Mouse (Mus musculus) testis, adult 2 months (tissue): Measurements from ENCODE around the gene Fat2. TPM values are rescaled to one million over a fixed set of nuclear protein-coding genes. Genes with fewer than 3 reads are reported as not detected.

Source experiments
- H3K27ac ChIP-seq: fragments of 200-500 bp; 2 replicates; pipeline ENCODE4 v1.5.1; 2012; ENCODE audit warnings: low read depth, low read length; ENCODE audit not compliant: control insufficient read depth, insufficient read depth
- H3K27me3 ChIP-seq: fragments of 200-500 bp; 2 replicates; pipeline ENCODE4 v1.6.1; 2012; ENCODE audit warnings: mild to moderate bottlenecking, low read length, moderate library complexity; ENCODE audit not compliant: control insufficient read depth, insufficient read depth
- H3K36me3 ChIP-seq: fragments of 200-500 bp; 2 replicates; pipeline ENCODE4 v1.6.1; 2012; ENCODE audit warnings: mild to moderate bottlenecking, low read length; ENCODE audit not compliant: control insufficient read depth, insufficient read depth
- H3K4me1 ChIP-seq: fragments of 200-500 bp; 2 replicates; pipeline ENCODE4 v1.6.1; 2012; ENCODE audit warnings: low read length; ENCODE audit not compliant: control insufficient read depth, insufficient read depth
- H3K4me3 ChIP-seq: fragments of 200-500 bp; 2 replicates; pipeline ENCODE4 v1.5.1; 2012; ENCODE audit warnings: low read depth, mild to moderate bottlenecking, low read length, moderate library complexity, mixed read lengths; ENCODE audit not compliant: control insufficient read depth
- CTCF ChIP-seq: fragments of 200-500 bp; IDR thresholded peaks from 2 replicates; pipeline ENCODE4 v1.5.1; 2012; ENCODE audit warnings: low read depth, mild to moderate bottlenecking, inconsistent platforms, low read length, moderate library complexity; ENCODE audit not compliant: control insufficient read depth, insufficient read depth, insufficient replicate concordance
- POLR2A ChIP-seq: fragments of 200-500 bp; IDR thresholded peaks from 2 replicates; pipeline ENCODE4 v1.6.1; 2012; ENCODE audit warnings: low read depth, mild to moderate bottlenecking, inconsistent platforms, low read length, moderate library complexity; ENCODE audit not compliant: control insufficient read depth
- polyA plus RNA-seq: library from polyadenylated mRNA; depleted of rRNA; stranded (reverse); fragments of >200 nt; gene quantifications from 2 replicates; pipeline ENCODE4 v1.2.3, GENCODE M21; 2012

Fat2 gene
- polyA plus RNA-seq, 1 experiment: 0.01 TPM

DNA sequence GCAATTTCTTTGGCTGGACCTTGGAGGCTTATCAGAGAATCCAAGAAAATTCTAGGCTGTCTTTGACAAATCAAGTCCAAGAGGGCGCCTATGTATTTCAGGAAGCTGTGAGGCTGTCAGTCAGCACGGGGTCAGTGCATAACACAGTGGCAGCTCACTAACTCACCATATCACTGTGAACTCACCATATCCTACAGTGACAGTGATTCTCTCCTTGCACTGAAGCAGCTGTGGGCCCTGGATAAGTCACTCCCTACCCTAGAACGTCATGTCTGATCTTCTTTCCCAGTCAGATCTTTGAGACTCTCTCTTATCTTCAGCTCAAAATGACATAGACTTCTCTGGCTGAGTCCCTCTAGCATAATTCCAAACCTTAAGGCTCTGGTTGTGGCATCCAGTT lies 96.9 kb downstream of the Fat2 start:
- Histone ChIP-seq H3K27me3 (no peaks in the 10 kb centered on the region), H3K27ac (no peak overlapping the region), H3K36me3 (no peaks in the 10 kb centered on the region), H3K4me3 (no peak overlapping the region), H3K4me1 (no peaks in the 10 kb centered on the region)
- TF ChIP-seq POLR2A (no peak), CTCF (no peak)

DNA sequence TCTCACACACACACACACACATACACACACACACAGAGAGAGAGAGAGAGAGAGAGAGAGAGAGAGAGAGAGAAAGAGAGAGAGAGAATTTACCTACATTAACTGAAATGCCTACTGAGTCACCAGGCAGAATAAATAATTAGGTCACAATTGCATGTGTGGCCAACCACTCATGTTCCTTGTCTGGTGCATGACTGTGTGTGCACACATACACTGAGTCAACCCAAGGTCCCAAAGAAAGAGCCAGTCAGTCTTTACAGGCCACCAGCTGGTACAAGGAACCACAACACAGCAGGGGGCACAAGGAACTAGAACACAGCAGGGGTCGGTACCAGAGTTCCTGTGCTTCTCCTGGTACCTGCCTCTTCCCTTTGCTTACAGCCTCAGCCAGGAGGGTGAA lies 99.5 kb downstream of the Fat2 start:
- Histone ChIP-seq H3K4me3 (no peak overlapping the region), H3K27me3 (no peaks in the 10 kb centered on the region), H3K27ac (no peak overlapping the region), H3K36me3 (no peaks in the 10 kb centered on the region), H3K4me1 (no peaks in the 10 kb centered on the region)
- TF ChIP-seq POLR2A (no peak), CTCF (no peak)

DNA sequence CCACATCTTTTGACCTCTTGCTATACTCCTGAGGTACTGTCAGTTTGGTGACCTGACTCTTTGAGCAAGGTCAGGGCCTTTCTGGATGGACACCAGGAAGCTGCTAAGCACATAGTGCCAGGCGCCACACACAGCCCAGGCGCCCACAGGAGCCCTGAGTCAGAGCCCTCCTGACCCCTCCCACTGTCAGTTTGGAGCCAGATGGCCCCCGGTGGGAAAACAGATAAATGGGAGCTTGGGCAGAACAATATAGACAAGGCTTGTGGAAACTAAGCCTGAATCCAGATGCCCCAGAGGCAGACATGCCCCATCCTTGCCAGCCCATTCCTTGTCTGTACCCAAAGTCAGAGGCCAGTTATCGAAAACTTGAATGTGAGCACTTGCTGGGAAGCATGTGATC lies 101.6 kb downstream of the Fat2 start:
- TF ChIP-seq POLR2A: no peak
- TF ChIP-seq CTCF: no peak
- no peak overlapping the region for H3K27ac ChIP-seq
- no peaks in the 10 kb centered on the region for H3K27me3 ChIP-seq
- no peaks in the 10 kb centered on the region for H3K36me3 ChIP-seq
- H3K4me1 ChIP-seq: no peaks in the 10 kb centered on the region
- H3K4me3 ChIP-seq: no peak overlapping the region

DNA sequence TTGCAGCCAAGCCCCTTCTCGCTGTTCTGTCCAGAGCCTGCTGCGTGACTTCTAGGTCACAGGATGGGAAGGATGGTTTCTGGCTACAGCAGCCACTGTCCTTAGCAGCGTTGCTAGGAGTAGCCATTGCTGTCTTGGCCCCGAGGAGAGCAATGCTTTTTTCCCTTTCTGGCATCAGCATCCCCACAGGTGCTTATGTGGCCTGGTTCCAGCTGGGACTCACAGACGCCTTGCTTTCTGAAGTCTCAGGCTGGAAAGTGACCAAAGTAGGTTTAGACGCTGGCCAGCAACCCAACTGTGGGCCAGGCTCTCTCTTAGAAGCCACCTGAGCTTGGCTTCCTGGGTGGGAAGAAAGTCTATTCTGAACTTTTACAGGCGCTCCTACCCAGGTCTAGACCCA lies 102.1 kb downstream of the Fat2 start:
- H3K27me3 ChIP-seq: no peaks in the 10 kb centered on the region
- H3K4me1 ChIP-seq: no peaks in the 10 kb centered on the region
- H3K4me3 ChIP-seq: no peak overlapping the region
- TF ChIP-seq CTCF (no peak), POLR2A (no peak)
- no peak overlapping the region for H3K27ac ChIP-seq
- H3K36me3 ChIP-seq: no peaks in the 10 kb centered on the region

DNA sequence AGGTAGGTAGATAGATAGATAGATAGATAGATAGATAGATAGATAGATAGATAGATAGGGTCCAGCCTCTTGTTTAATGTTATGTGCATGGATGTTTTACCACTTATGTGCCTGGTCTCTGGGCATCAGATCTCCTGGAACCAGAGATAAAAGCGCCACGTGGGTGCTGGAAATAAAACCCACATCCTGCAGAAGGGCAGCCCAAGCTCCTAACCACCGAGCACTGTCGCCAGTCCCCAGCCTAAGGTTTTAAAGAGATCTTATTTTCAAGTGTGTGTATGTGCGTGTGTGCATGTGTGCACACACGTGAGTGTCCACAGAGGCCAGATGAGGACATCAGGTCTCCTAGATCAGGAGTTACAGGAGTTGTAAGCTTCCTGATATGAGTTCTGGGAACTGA lies 105.3 kb downstream of the Fat2 start:
- Histone ChIP-seq H3K27ac (no peak overlapping the region), H3K36me3 (no peaks in the 10 kb centered on the region), H3K4me3 (no peak overlapping the region), H3K27me3 (no peaks in the 10 kb centered on the region), H3K4me1 (no peaks in the 10 kb centered on the region)
- TF ChIP-seq CTCF (no peak), POLR2A (no peak)

DNA sequence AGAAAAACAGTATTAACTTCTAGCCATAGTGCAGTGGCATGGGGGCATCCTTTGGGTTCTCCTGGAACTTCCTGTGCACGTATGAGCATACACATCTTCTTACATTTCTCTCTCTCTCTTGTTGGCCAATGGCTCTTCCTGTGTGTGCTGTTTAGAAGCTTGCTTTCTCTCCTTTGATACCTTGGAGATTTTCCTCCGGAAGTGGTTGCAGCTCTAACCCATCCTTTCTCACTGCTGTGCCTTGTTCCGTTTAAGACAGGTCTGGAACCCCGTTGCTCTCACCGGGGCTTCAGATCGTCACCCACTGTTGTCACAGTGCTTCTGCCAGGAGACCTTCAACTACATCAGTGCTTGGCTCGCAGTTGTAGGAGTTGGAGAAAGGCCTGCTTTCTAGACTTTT lies 115.1 kb downstream of the Fat2 start:
- no peaks in the 10 kb centered on the region for H3K36me3 ChIP-seq
- no peaks in the 10 kb centered on the region for H3K4me1 ChIP-seq
- TF ChIP-seq POLR2A (no peak), CTCF (no peak)
- H3K27ac ChIP-seq: no peak overlapping the region
- no peak overlapping the region for H3K4me3 ChIP-seq
- H3K27me3 ChIP-seq: no peaks in the 10 kb centered on the region

DNA sequence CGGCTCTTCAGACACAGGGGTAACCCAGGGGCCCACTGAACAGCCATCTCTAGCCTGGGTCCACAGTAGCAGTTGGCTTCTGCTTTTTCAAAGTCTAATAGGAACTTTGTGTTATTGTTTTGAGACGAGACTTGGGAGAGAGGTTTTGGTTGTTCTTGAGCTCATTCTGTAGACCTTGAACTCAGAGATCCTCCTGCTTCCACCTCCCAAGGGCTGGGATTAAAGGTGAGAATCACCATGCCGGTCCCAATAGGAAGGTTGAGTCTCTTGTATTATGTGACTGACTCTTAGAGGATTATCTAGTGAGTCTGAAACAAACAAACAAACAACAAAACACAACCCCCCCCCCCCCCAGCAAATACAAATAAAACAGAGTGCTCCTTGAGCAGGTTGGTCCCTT lies 117.9 kb downstream of the Fat2 start:
- Histone ChIP-seq H3K27me3 (no peaks in the 10 kb centered on the region), H3K27ac (no peak overlapping the region), H3K4me1 (no peaks in the 10 kb centered on the region; the same call in 1 of the 2 replicates), H3K4me3 (no peak overlapping the region), H3K36me3 (no peaks in the 10 kb centered on the region)
- TF ChIP-seq POLR2A: no peak
- no peak for TF ChIP-seq CTCF

DNA sequence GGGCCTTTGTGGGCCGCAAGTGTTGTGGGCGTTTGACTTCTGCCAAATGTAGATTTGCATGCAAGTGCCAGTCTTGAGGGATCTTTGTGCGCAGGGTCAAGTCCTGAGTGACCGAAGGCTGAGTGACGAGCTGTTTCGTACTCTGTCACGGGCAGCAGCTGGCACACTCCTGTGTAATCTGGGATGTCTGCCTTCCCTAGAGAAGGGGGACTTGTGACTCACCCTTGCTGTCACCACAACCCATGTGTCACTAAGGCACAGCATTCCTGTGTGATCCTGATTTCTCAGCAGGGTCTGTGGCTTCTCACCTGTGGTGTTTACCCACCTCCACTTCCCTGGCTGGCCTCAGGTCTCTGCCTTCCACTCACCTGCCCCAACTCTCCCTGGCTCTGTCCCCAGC lies 118.5 kb downstream of the Fat2 start:
- Histone ChIP-seq H3K27me3 (no peaks in the 10 kb centered on the region), H3K4me3 (no peak overlapping the region), H3K4me1 (no peaks in the 10 kb centered on the region; the same call in 1 of the 2 replicates), H3K27ac (no peak overlapping the region), H3K36me3 (no peaks in the 10 kb centered on the region)
- no peak for TF ChIP-seq CTCF
- no peak for TF ChIP-seq POLR2A
